Mouse (Mus musculus) hindbrain, postnatal 0 days (tissue): Measurements from ENCODE around the gene Svopl. TPM values are rescaled to one million over a fixed set of nuclear protein-coding genes. Genes with fewer than 3 reads are reported as not detected.
A peak's percentile ranks its signal among the peaks of the same experiment; 100 is the strongest.

ENCODE experiments used
- ATAC-seq: fragments of 200-750 bp; cut with Nextera tagmentation; 2 replicates; pipeline ENCODE4 v1.8.0; 2017; ENCODE audit warnings: mild to moderate bottlenecking, moderate TSS enrichment, moderate library complexity
- DNase-seq: peaks from one replicate; pipeline ENCODE4 v3.0.0-alpha.2; 2015; ENCODE audit warnings: low spot score
- H3K27ac ChIP-seq: fragments of 300-500 bp; sonication (generic); 2 replicates; pipeline ENCODE4 v1.5.1; 2014; ENCODE audit warnings: mild to moderate bottlenecking
- H3K27me3 ChIP-seq: fragments of 300-500 bp; sonication (generic); 2 replicates; pipeline ENCODE4 v1.6.1; 2014; ENCODE audit warnings: low read length, mixed read lengths; ENCODE audit not compliant: insufficient read depth
- H3K36me3 ChIP-seq: fragments of 300-500 bp; sonication (generic); 2 replicates; pipeline ENCODE4 v1.6.1; 2014; ENCODE audit warnings: low read length, mixed read lengths; ENCODE audit not compliant: insufficient read depth
- H3K4me1 ChIP-seq: fragments of 300-500 bp; sonication (generic); 2 replicates; pipeline ENCODE4 v1.6.1; 2014; ENCODE audit warnings: antibody characterized with exemption, low read length, mixed read lengths; ENCODE audit not compliant: insufficient read depth
- H3K4me2 ChIP-seq: fragments of 300-500 bp; sonication (generic); 2 replicates; pipeline ENCODE4 v1.6.1; 2014; ENCODE audit warnings: low read depth, mild to moderate bottlenecking, low read length, moderate library complexity, mixed read lengths
- H3K4me3 ChIP-seq: fragments of 300-500 bp; sonication (generic); 2 replicates; pipeline ENCODE4 v1.5.1; 2014; ENCODE audit warnings: low read length
- H3K9ac ChIP-seq: fragments of 300-500 bp; sonication (generic); replicated peaks from 2 replicates; pipeline ENCODE4 v1.6.1; 2014; ENCODE audit warnings: mild to moderate bottlenecking, low read length, moderate library complexity, mixed read lengths
- H3K9me3 ChIP-seq: fragments of 300-500 bp; sonication (generic); 2 replicates; pipeline ENCODE4 v1.6.1; 2016; ENCODE audit warnings: low read length, mixed read lengths
- CTCF ChIP-seq: IDR thresholded peaks from 2 replicates; pipeline ENCODE4 v1.5.1; 2016; ENCODE audit warnings: antibody characterized with exemption, control low read depth, low read depth
- WGBS: fragments of 180-500 bp; shearing (Covaris S2); extraction: QIAGEN DNeasy Blood & Tissue Kit; methylation state at CpG from one replicate; pipeline ENCODE4 v1.1.7; 2014; 5-methylcytosine and 5-hydroxymethylcytosine counted together
- polyA plus RNA-seq: library from polyadenylated mRNA; unstranded; fragments of >200 nt; fragmentation: Nextera tagmentation; extraction: Ambion mirVana; gene quantifications from 2 replicates; pipeline ENCODE4 v1.2.1, GENCODE M21; 2015
- total RNA-seq: library from RNA; depleted of rRNA; stranded (reverse); fragments of >200 nt; gene quantifications from 2 replicates; pipeline ENCODE4 v1.2.3, GENCODE M21; 2014

Gene Svopl
- total and polyA plus RNA-seq, 2 experiments from 2014 or later, result 1.2 TPM; not detected in 1

DNA sequence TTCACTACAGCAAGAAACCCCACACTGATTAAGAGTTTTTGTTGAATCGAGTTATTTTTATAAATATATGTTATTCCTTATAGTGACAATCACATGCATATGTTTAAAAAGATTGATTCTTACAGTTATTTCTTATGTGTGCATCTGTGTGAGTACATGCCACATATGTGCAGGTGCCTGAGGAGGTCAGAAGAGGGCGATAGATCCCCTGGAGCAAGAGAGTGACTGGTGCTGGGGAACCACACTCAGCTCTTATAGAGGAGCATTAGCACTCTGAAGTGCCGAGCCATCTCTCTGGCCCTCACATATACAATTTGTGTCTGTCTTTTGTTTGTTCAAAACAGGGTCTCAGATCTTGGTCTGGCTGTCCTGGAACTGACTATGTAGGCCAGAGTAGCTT, 26.8 kb upstream of the Svopl start:
- Histone ChIP-seq H3K4me1 (no peaks in the 10 kb centered on the region), H3K4me3 (no peak overlapping the region), H3K36me3 (no peaks in the 10 kb centered on the region), H3K4me2 (no peak overlapping the region), H3K9me3 (no peaks in the 10 kb centered on the region), H3K27me3 (no peaks in the 10 kb centered on the region), H3K9ac (no peak overlapping the region), H3K27ac (no peak overlapping the region)
- no peak for TF ChIP-seq CTCF
- DNase-seq (no peak), ATAC-seq (no peak)
- WGBS, result 92% methylated on average over 3 of the region's 3 CpGs

DNA sequence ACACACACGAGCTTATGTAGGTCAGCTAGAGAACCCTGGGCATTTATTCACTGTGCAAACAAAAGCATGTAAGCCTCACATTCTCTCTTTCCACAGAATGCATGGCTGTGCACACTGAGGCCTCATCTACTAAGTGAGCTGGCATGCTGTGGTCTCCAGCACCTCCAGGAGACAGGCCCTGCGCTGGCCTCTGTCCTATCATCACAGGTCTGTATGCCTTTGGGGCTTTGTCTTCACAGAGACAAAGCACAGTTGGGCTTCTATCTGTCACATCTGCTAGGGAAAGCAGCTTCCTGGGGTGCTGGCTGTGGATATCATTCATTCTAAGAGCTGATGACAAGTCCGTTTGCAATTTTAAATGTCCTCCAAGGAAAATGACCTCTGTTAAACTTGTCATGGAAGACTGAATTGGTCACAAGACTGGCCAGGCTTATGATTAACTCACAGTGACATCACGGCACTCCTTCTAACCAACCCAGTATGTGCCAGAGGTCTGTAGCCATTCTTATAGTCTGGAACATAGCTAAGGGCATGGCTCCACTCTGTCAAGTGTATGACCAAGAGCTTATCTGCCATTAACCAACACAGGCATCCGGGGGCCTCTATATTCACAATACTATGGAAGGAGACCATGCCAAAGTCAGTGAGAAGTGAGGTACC, 25.5 kb upstream of the Svopl start:
- Histone ChIP-seq H3K9ac (no peak overlapping the region), H3K27me3 (no peaks in the 10 kb centered on the region), H3K9me3 (no peaks in the 10 kb centered on the region), H3K27ac (no peak overlapping the region), H3K36me3 (no peaks in the 10 kb centered on the region), H3K4me3 (no peak overlapping the region), H3K4me1 (no peaks in the 10 kb centered on the region), H3K4me2 (no peak overlapping the region)
- WGBS, result 56% methylated on average over 5 of the region's 5 CpGs
- ATAC-seq (no peak), DNase-seq (no peak)
- TF ChIP-seq CTCF, result no peak

DNA sequence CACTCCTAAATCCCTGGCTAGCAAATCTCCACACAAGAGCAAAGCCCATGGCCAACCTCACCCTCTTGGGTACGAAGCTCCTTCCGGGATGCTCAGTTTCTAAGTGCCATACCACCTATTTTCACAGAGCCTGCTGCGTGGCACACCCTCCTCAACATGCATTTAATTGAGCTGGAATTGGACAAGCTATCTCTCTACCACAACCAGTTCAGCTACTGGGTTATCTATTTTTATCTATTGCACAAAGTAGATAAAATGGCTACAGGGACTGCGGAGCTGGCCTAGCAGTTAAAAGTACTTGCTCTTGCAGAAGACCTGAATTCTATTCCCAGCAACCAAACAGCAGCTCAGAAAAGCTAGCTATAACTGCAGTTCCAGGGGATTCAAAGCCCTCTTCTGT, 24.5 kb upstream of the Svopl start:
- H3K9ac ChIP-seq, result no peak overlapping the region
- DNase-seq (no peak), ATAC-seq (no peak)
- no peak overlapping the region for H3K4me3 ChIP-seq
- WGBS, result 92% methylated on average over 4 of the region's 4 CpGs
- no peak for TF ChIP-seq CTCF
- H3K27ac ChIP-seq, result no peak overlapping the region
- no peaks in the 10 kb centered on the region for H3K9me3 ChIP-seq
- H3K4me1 ChIP-seq, result no peaks in the 10 kb centered on the region
- H3K36me3 ChIP-seq, result no peaks in the 10 kb centered on the region
- H3K27me3 ChIP-seq, result no peaks in the 10 kb centered on the region
- no peak overlapping the region for H3K4me2 ChIP-seq

DNA sequence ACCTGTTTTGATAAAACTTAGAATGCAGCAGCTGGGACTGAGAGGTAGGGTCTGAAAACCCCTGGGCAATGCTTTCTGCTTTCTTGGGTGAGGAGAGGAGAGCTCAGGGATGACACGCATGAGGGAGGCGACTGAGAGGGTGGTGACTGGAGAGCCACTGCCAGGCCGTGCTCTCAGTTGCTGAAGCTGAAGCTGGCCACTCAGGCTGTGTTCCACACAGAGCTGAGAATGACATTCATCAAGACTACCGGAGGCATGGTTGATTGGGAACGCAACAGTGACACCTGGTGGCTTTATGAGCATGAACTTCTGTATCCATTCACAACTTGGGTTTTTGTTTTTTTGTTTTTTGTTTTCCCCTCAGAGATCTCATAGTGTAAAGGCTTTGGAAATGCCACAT, 19.4 kb upstream of the Svopl start:
- no peaks in the 10 kb centered on the region for H3K9me3 ChIP-seq
- no peak overlapping the region for H3K4me3 ChIP-seq
- H3K36me3 ChIP-seq, result no peaks in the 10 kb centered on the region
- H3K27me3 ChIP-seq, result no peaks in the 10 kb centered on the region
- WGBS, result 4% methylated on average over 5 of the region's 5 CpGs
- H3K4me1 ChIP-seq, result no peaks in the 10 kb centered on the region; the same call in 1 of the 2 replicates
- H3K9ac ChIP-seq, result no peak overlapping the region
- no peak overlapping the region for H3K4me2 ChIP-seq
- H3K27ac ChIP-seq, result no peak overlapping the region; the same call in 1 of the 2 replicates
- peak; percentile 90 for ATAC-seq
- DNase-seq, result peak; percentile 93
- peak; percentile 88 for TF ChIP-seq CTCF

DNA sequence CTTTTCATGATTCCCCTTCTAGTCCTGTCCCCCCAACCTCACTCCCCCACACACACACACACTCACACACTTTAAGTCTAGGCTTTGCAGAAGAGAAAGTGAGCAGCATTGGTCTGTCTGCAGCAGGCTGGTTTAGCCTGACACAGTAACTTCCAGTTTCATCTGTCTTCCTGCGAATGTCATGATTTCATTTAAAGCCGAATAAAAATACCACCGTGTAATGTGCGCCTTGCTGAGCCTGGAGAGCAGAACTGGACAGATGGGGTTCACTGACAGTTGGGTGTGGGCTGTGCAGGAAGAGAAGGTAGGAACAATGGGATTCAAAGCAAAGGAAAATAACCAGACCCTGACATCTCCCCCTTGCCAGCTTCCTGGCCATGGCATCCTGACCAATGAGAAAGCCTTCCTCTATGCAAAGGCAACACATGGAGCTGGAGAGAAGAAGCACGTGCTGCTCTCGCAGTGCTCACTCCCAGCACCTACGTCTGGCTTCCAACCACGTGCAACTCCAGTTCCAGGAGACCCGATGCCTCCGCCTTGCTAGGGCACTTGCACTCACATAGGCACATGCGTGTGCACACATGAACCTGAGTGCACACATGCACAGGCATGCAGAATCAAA, 18.8 kb upstream of the Svopl start:
- H3K4me3 ChIP-seq, result no peak overlapping the region
- H3K4me1 ChIP-seq, result no peaks in the 10 kb centered on the region; the same call in 1 of the 2 replicates
- no peaks in the 10 kb centered on the region for H3K9me3 ChIP-seq
- no peaks in the 10 kb centered on the region for H3K36me3 ChIP-seq
- H3K27me3 ChIP-seq, result no peaks in the 10 kb centered on the region
- peak overlapping the region; percentile 24; the same call in 1 of the 2 replicates for H3K4me2 ChIP-seq
- no peak for TF ChIP-seq CTCF
- DNase-seq (peak; percentile 47), ATAC-seq (peak; percentile 63)
- H3K27ac ChIP-seq, result peak overlapping the region; percentile 55
- WGBS, result 42% methylated on average over 11 of the region's 11 CpGs
- no peak overlapping the region for H3K9ac ChIP-seq

DNA sequence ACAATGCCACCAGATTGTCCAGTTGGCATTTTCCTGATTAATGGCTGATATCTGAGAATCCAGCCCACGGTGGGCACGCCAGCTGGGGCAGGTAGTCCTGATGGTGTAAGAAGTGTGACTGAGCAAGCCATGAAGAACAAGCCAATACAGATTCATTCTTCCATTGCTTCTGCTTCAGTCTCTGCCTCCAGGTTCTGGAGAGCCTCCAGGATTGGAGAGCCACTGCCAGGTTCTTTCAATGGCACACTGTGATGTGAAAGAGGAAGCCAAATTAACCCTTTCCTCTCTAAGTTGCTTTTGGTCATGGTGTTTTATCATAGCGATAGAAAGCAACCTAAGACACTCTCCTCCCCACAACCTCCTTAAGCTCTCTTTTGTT, 18.3 kb upstream of the Svopl start:
- Histone ChIP-seq H3K27me3 (no peaks in the 10 kb centered on the region), H3K9ac (no peak overlapping the region), H3K9me3 (no peaks in the 10 kb centered on the region), H3K4me1 (no peaks in the 10 kb centered on the region; the same call in 1 of the 2 replicates), H3K4me3 (no peak overlapping the region), H3K4me2 (peak overlapping the region; percentile 24; the same call in 1 of the 2 replicates), H3K27ac (0 out of 2 replicates have a peak overlapping the region, but pooled peaks have one; percentile 55), H3K36me3 (no peaks in the 10 kb centered on the region)
- TF ChIP-seq CTCF, result no peak
- ATAC-seq, result peak; percentile 70
- 38% methylated on average over 3 of the region's 3 CpGs for WGBS
- peak; percentile 76 for DNase-seq

DNA sequence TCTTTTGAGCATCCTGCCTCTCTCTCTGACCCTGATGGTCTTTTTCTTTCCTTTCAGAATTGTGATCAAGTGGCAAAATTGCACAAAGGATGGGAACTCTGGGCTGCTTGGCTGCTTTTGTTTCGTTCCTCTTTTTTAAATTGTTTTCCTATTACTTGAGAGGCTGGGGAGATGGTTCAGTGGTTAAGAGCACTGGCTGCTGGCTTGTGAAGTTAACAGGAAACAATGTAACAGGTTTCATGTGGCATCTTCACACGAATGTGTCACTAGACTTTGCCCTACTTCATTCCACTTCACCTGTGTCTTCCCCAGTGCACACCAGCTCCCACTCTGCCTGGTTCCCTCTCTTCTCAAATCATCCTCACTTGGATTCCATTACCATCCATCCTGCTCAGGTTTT, 17.8 kb upstream of the Svopl start:
- H3K36me3 ChIP-seq, result no peaks in the 10 kb centered on the region
- H3K9ac ChIP-seq, result no peak overlapping the region
- WGBS, result 60% methylated on average over 2 of the region's 2 CpGs
- H3K4me3 ChIP-seq, result no peak overlapping the region
- DNase-seq, result no peak
- no peaks in the 10 kb centered on the region for H3K9me3 ChIP-seq
- 0 out of 2 replicates have a peak overlapping the region, but pooled peaks have one; percentile 11 for H3K27ac ChIP-seq
- ATAC-seq, result no peak
- no peak for TF ChIP-seq CTCF
- H3K4me1 ChIP-seq, result no peaks in the 10 kb centered on the region; the same call in 1 of the 2 replicates
- H3K27me3 ChIP-seq, result no peaks in the 10 kb centered on the region
- no peak overlapping the region for H3K4me2 ChIP-seq
